Mouse (Mus musculus) liver, adult 2 months (tissue): ENCODE measurements at regions not wholly inside any gene's neighbourhood (a gene's known extent, or its start where the extent isn't known, plus 50 kb on each side); places are given as distances from the start of the nearest gene placed in this dataset.

Experiments used
- DNase-seq: peaks from one replicate; pipeline ENCODE4 v3.0.0-alpha.2; 2011; ENCODE audit warnings: low read depth, low spot score; ENCODE audit errors: extremely low read depth
- H3K27ac ChIP-seq: fragments of 200-500 bp; replicated peaks from 2 replicates; pipeline ENCODE4 v1.5.1; 2012; ENCODE audit warnings: low read depth, mild to moderate bottlenecking, control low read depth, inconsistent platforms, low read length; ENCODE audit not compliant: insufficient read depth
- H3K27me3 ChIP-seq: fragments of 200-500 bp; 2 replicates; pipeline ENCODE4 v1.6.1; 2012; ENCODE audit warnings: mild to moderate bottlenecking, moderate library complexity, low read length, inconsistent platforms; ENCODE audit not compliant: control insufficient read depth, insufficient read depth
- H3K36me3 ChIP-seq: fragments of 200-500 bp; 2 replicates; pipeline ENCODE4 v1.6.1; 2012; ENCODE audit warnings: low read length, inconsistent platforms; ENCODE audit not compliant: control insufficient read depth, insufficient read depth
- H3K4me1 ChIP-seq: fragments of 200-500 bp; 2 replicates; pipeline ENCODE4 v1.6.1; 2011; ENCODE audit warnings: low read length; ENCODE audit not compliant: control insufficient read depth, insufficient read depth
- H3K4me3 ChIP-seq: fragments of 200-500 bp; 2 replicates; pipeline ENCODE4 v1.5.1; 2011; ENCODE audit warnings: low read depth, mild to moderate bottlenecking, control low read depth, low read length, moderate library complexity; ENCODE audit not compliant: insufficient read depth
- H3K79me2 ChIP-seq: fragments of 200-500 bp; 2 replicates; pipeline ENCODE4 v1.6.1; 2012; ENCODE audit warnings: inconsistent platforms, mild to moderate bottlenecking, low read length, moderate library complexity; ENCODE audit not compliant: control insufficient read depth, insufficient read depth
- H3K9ac ChIP-seq: fragments of 200-500 bp; 2 replicates; pipeline ENCODE4 v1.6.1; 2012; ENCODE audit warnings: low read depth, mild to moderate bottlenecking, control low read depth, inconsistent platforms, low read length
- CTCF ChIP-seq: fragments of 200-500 bp; IDR thresholded peaks from 2 replicates; pipeline ENCODE4 v1.5.1; 2011; ENCODE audit warnings: low read depth, low read length, control low read depth
- POLR2A ChIP-seq: fragments of 200-500 bp; IDR thresholded peaks from 2 replicates; pipeline ENCODE4 v1.6.1; 2011; ENCODE audit warnings: low read length, control low read depth; ENCODE audit not compliant: insufficient read depth; ENCODE audit errors: extremely low read depth
- WGBS: fragments of 180-500 bp; shearing (Covaris S2); methylation state at CpG from one replicate; pipeline ENCODE4 v1.1.7; 2018; 5-methylcytosine and 5-hydroxymethylcytosine counted together

DNA sequence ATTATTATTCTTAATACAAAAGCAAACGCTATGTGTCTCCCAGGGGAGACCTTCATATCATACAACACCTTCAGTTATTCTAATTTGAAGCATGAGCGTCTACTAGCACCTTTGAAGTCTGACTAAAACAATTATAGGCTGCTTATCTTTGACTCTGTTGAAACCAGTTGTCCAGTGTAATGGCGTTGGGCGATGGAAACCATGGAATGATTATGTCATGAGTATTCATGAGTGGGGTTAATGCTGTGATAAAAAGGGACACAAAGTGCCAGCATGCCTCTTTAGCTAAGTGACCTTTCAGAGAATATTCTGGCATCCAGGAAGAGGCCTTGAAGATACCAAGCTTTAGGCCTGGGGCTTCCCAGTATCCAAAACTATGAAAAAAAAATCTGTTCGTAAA, 53.6 kb upstream of the Tent5a start:
- no peak for TF ChIP-seq POLR2A
- no peak for TF ChIP-seq CTCF

GRCm38 (mm10) chr9:85379135-85379534, 52.0 kb upstream of the Tent5a start:
- no peak for DNase-seq
- H3K79me2 ChIP-seq: no peaks in the 10 kb centered on the region

More for the DNA sequence above, 53.6 kb upstream of the Tent5a start:
- no peak overlapping the region for H3K9ac ChIP-seq
- no peaks in the 10 kb centered on the region for H3K36me3 ChIP-seq
- no peaks in the 10 kb centered on the region for H3K79me2 ChIP-seq
- H3K27ac ChIP-seq: no peak overlapping the region
- H3K4me3 ChIP-seq: no peak overlapping the region
- 89% methylated on average over 5 of the region's 5 CpGs for WGBS
- H3K4me1 ChIP-seq: peaks cover 6% of the 10 kb centered on the region; the same call in 1 of the 2 replicates
- DNase-seq: no peak
- H3K27me3 ChIP-seq: no peaks in the 10 kb centered on the region

More at GRCm38 (mm10) chr9:85379135-85379534, 52.0 kb upstream of the Tent5a start:
- Histone ChIP-seq H3K27me3 (no peaks in the 10 kb centered on the region), H3K4me1 (peaks cover 9% of the 10 kb centered on the region; the same call in 1 of the 2 replicates), H3K9ac (no peak overlapping the region), H3K4me3 (no peak overlapping the region), H3K36me3 (no peaks in the 10 kb centered on the region), H3K27ac (no peak overlapping the region)
- WGBS: 94% methylated on average over 2 of the region's 2 CpGs
- no peak for TF ChIP-seq POLR2A
- TF ChIP-seq CTCF: no peak
